Mouse (Mus musculus): ENCODE measurements around the gene Usf2.
"Not testable (repeated sequence)": the region's sequence is repeated elsewhere in the genome, so short reads cannot be mapped to it uniquely, and the experiment has no call there.

The Usf2 gene

GRCm38 (mm10) chr7:30958109-30958865 is 1.7 kb upstream of the Usf2 start:
- no peak for DNase-seq (ENCODE audit: extremely low spot score, low spot score)

- DNase-seq (ENCODE audit: extremely low spot score, low spot score): peak; percentile 87
Observed at GRCm38 (mm10) chr7:30957367-30957783, 772 bp upstream of the Usf2 start.

GRCm38 (mm10) chr7:30956357-30956751 is 249 bp downstream of the Usf2 start:
- DNase-seq (ENCODE audit: extremely low spot score, low spot score): no peak

- DNase-seq (ENCODE audit: extremely low spot score, low spot score): peak; percentile 94
Observed at GRCm38 (mm10) chr7:30955584-30956356, 833 bp downstream of the Usf2 start.

- no peak for DNase-seq (ENCODE audit: extremely low spot score, low spot score)
Observed at GRCm38 (mm10) chr7:30954971-30955520, 1.6 kb downstream of the Usf2 start.

- no peak for DNase-seq (ENCODE audit: extremely low spot score, low spot score)
Observed at GRCm38 (mm10) chr7:30954036-30954435, 2.6 kb downstream of the Usf2 start.

GRCm38 (mm10) chr7:30953459-30953858 is 3.1 kb downstream of the Usf2 start:
- DNase-seq (ENCODE audit: extremely low spot score, low spot score): no peak

- no peak for DNase-seq (ENCODE audit: extremely low spot score, low spot score)
Observed at GRCm38 (mm10) chr7:30952441-30953265, 4.0 kb downstream of the Usf2 start.

- DNase-seq (ENCODE audit: extremely low spot score, low spot score): not testable (repeated sequence)
Observed at GRCm38 (mm10) chr7:30949902-30950301, 6.7 kb downstream of the Usf2 start.

- DNase-seq (ENCODE audit: extremely low spot score, low spot score): no peak
Observed at GRCm38 (mm10) chr7:30945876-30946275, 10.7 kb downstream of the Usf2 start.

GRCm38 (mm10) chr7:30945466-30945865 is 11.1 kb downstream of the Usf2 start:
- DNase-seq (ENCODE audit: extremely low spot score, low spot score): not testable (repeated sequence)

GRCm38 (mm10) chr7:30944706-30945105 is 11.9 kb downstream of the Usf2 start:
- not testable (repeated sequence) for DNase-seq (ENCODE audit: extremely low spot score, low spot score)

- DNase-seq (ENCODE audit: extremely low spot score, low spot score): no peak
Observed at GRCm38 (mm10) chr7:30943909-30944635, 12.5 kb downstream of the Usf2 start, which contains the start of gene Hamp. Hamp (minus strand) TSS chr7:30944032.

- DNase-seq (ENCODE audit: extremely low spot score, low spot score): not testable (repeated sequence)
Observed at GRCm38 (mm10) chr7:30942365-30942764, 14.2 kb downstream of the Usf2 start.

- not testable (repeated sequence) for DNase-seq (ENCODE audit: extremely low spot score, low spot score)
Observed at GRCm38 (mm10) chr7:30940070-30940469, 16.5 kb downstream of the Usf2 start.

GRCm38 (mm10) chr7:30935422-30936099 is 21.0 kb downstream of the Usf2 start:
- DNase-seq (ENCODE audit: extremely low spot score, low spot score): not testable (repeated sequence)

GRCm38 (mm10) chr7:30924581-30924980 is 32.0 kb downstream of the Usf2 start, which contains the start of gene Hamp2:
Hamp2 (minus strand) TSS chr7:30924681.
- not testable (repeated sequence) for DNase-seq (ENCODE audit: extremely low spot score, low spot score)

- no peak for DNase-seq (ENCODE audit: extremely low spot score, low spot score)
Observed at GRCm38 (mm10) chr7:30924071-30924470, 32.5 kb downstream of the Usf2 start.

- not testable (repeated sequence) for DNase-seq (ENCODE audit: extremely low spot score, low spot score)
Observed at GRCm38 (mm10) chr7:30922490-30922889, 34.1 kb downstream of the Usf2 start.

GRCm38 (mm10) chr7:30920217-30920616 is 36.4 kb downstream of the Usf2 start:
- DNase-seq (ENCODE audit: extremely low spot score, low spot score): no peak

Data from neural tube, embryonic 10.5 days (tissue).